Mouse (Mus musculus) CD4-positive, CD25-positive, alpha-beta regulatory T cell (primary cell): ENCODE results near the gene L2hgdh. TPM values are rescaled to one million over a fixed set of nuclear protein-coding genes. Genes with fewer than 3 reads are reported as not detected.

Source experiments
- polyA plus RNA-seq: library from polyadenylated mRNA; unstranded; fragments of 100-300 nt; shearing (Covaris generic); gene quantifications from one replicate; pipeline ENCODE4 v1.2.1, GENCODE M21; 2017

Gene L2hgdh
- polyA plus RNA-seq = 7.1 TPM

DNA sequence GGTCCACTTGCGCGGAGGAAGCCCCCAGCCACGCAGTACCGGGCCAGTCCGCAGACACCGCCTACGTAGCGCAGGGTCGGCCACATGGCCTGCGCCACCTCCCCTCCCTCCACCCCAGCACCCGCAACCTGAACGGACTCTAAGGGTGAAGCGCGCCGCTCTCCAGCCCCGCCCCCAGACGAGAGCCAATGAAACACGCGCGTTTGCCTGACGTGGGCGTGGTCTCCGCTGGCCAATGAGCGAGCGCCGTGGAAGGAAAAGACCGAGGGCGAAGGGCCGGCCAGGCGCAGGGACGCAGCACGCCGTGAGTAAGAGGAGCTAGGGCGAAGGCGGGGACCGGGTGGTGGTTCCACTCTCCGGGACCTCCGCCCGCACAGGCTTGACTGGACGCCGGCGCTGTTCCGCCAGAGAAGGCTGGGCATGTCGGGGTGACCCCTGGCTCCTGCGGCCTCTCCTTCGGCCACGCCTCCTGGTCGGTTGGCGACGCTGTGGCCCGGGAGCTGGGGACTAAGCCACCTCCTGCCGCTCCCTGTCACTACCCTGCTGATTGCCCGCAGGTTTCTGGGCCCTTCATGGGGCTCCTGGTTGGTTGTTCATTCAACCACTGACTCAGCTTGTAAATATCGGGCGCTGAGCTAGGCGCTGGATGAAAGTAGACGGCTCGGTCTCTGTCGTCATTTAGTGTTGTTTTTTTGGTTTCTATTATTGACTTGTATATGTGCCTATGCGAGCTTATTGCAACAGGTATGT, at the start of gene L2hgdh, which contains the start of gene Atp5s:
Gene L2hgdh (minus strand): TSS at position 163 of the 750 bp plus-strand sequence.
Gene Atp5s (plus strand): TSS at position 240 of the 750 bp plus-strand sequence.

DNA sequence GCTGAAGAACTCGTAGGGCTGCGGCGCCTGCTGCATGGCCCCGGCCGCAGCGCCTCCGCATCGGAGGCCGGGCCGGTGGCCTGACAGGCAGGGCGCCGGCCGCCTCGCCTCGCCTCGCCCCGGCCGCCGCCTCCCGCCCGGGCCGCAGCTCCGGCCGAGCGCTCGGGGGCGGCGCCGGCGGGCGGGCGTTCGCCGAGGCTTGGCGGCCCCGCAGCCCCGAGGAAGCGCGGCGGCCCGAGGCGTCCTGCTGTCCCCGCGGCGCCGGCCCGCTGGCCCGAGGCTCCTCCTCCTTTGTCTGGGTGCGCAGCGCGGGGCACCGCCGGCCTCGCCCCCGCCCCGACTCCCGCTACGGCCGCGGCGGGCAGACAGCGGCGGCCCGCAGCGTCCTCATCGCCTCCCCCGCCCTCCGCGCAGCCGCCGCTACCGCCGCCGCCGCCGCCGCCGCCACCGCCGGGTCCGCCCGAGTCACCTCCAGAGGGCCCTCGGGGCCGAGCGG, 43.1 kb downstream of the L2hgdh start, which contains the start of gene Sos2:
Gene Sos2 (minus strand): TSS at position 287 of the 496 bp plus-strand sequence.

Other genes with a start within 250 kb of the L2hgdh start
- 5.3 TPM for gene Vcpkmt, start 141.8 kb downstream of the L2hgdh start, polyA plus RNA-seq
- 16.9 TPM for gene Sos2, start 43.0 kb downstream of the L2hgdh start, polyA plus RNA-seq
- 27.7 TPM for gene Atp5s, start 77 bp upstream of the L2hgdh start, polyA plus RNA-seq
- gene Cdkl1, start 66.4 kb upstream of the L2hgdh start, polyA plus RNA-seq = not detected
- gene Atl1, start 167.7 kb upstream of the L2hgdh start, polyA plus RNA-seq = 0.75 TPM
- gene Map4k5, start 168.3 kb upstream of the L2hgdh start, polyA plus RNA-seq = 11.5 TPM